Mouse (Mus musculus): ENCODE measurements around the gene Zfp119b. TPM values are rescaled to one million over a fixed set of nuclear protein-coding genes. Genes with fewer than 3 reads are reported as not detected.

Zfp119b gene
- polyA plus RNA-seq, 1 experiment from 2014 or later: 7.5 TPM

GRCm38 (mm10) chr17:55964996-55965395 is 15.7 kb upstream of the Zfp119b start:
- Histone ChIP-seq H3K36me3 (peaks cover 24% of the 10 kb centered on the region), H3K27ac (replicated peaks) (no peak overlapping the region), H3K4me1 (replicated peaks) (peaks cover 24% of the 10 kb centered on the region), H3K27me3 (no peaks in the 10 kb centered on the region), H3K9me3 (no peaks in the 10 kb centered on the region), H3K4me3 (no peak overlapping the region), H3K4me2 (no peak overlapping the region), H3K9ac (no peak overlapping the region)
- WGBS: 90% methylated on average over 9 of the region's 9 CpGs
- ATAC-seq (ENCODE audit: low FRiP score, low read depth): no peak

GRCm38 (mm10) chr17:55964496-55964895 is 15.2 kb upstream of the Zfp119b start:
- peaks cover 24% of the 10 kb centered on the region for H3K36me3 ChIP-seq
- no peak for ATAC-seq (ENCODE audit: low FRiP score, low read depth)
- H3K9ac ChIP-seq: no peak overlapping the region
- H3K4me1 ChIP-seq (replicated peaks): peaks cover 24% of the 10 kb centered on the region
- H3K4me2 ChIP-seq: no peak overlapping the region
- H3K9me3 ChIP-seq: no peaks in the 10 kb centered on the region
- H3K27ac ChIP-seq (replicated peaks): no peak overlapping the region
- H3K27me3 ChIP-seq: no peaks in the 10 kb centered on the region
- no peak overlapping the region for H3K4me3 ChIP-seq
- 94% methylated on average over 10 of the region's 10 CpGs for WGBS

- Histone ChIP-seq H3K36me3 (peaks cover 24% of the 10 kb centered on the region), H3K4me3 (no peak overlapping the region), H3K27ac (replicated peaks) (no peak overlapping the region), H3K4me1 (replicated peaks) (peaks cover 16% of the 10 kb centered on the region), H3K27me3 (no peaks in the 10 kb centered on the region), H3K4me2 (no peak overlapping the region), H3K9ac (no peak overlapping the region), H3K9me3 (no peaks in the 10 kb centered on the region)
- WGBS: 85% methylated on average over 14 of the region's 14 CpGs
- ATAC-seq (ENCODE audit: low FRiP score, low read depth): no peak
Observed at GRCm38 (mm10) chr17:55963171-55963570, 13.9 kb upstream of the Zfp119b start.

GRCm38 (mm10) chr17:55961631-55962030 is 12.3 kb upstream of the Zfp119b start:
- no peak for ATAC-seq (ENCODE audit: low FRiP score, low read depth)
- 99% methylated on average over 7 of the region's 7 CpGs for WGBS
- Histone ChIP-seq H3K4me2 (no peak overlapping the region), H3K27ac (replicated peaks) (no peak overlapping the region), H3K4me3 (no peak overlapping the region), H3K4me1 (replicated peaks) (peaks cover 27% of the 10 kb centered on the region), H3K9me3 (no peaks in the 10 kb centered on the region), H3K27me3 (no peaks in the 10 kb centered on the region), H3K36me3 (peaks cover 15% of the 10 kb centered on the region), H3K9ac (no peak overlapping the region)

- H3K4me2 ChIP-seq: no peak overlapping the region
- no peak overlapping the region for H3K9ac ChIP-seq
- H3K27me3 ChIP-seq: no peaks in the 10 kb centered on the region
- no peaks in the 10 kb centered on the region for H3K9me3 ChIP-seq
- peaks cover 15% of the 10 kb centered on the region for H3K36me3 ChIP-seq
- peaks cover 32% of the 10 kb centered on the region for H3K4me1 ChIP-seq (replicated peaks)
- H3K4me3 ChIP-seq: no peak overlapping the region
- H3K27ac ChIP-seq (replicated peaks): no peak overlapping the region
- ATAC-seq (ENCODE audit: low FRiP score, low read depth): no peak
Observed at GRCm38 (mm10) chr17:55960791-55961190, 11.5 kb upstream of the Zfp119b start.

- ATAC-seq (ENCODE audit: low FRiP score, low read depth): no peak
- Histone ChIP-seq H3K9ac (peak overlapping the region; percentile 28), H3K4me2 (peak overlapping the region; percentile 77), H3K27ac (replicated peaks) (peak overlapping the region; percentile 97), H3K4me3 (peak overlapping the region; percentile 65), H3K9me3 (no peaks in the 10 kb centered on the region), H3K4me1 (replicated peaks) (peaks cover 32% of the 10 kb centered on the region), H3K36me3 (peaks cover 15% of the 10 kb centered on the region), H3K27me3 (no peaks in the 10 kb centered on the region)
- WGBS: 81% methylated on average over 10 of the region's 10 CpGs
Observed at GRCm38 (mm10) chr17:55959946-55960740, 10.8 kb upstream of the Zfp119b start.

- H3K9ac ChIP-seq: peak within 1 kb of the TSS; percentile 58
- ATAC-seq (ENCODE audit: low FRiP score, low read depth): peak; percentile 90
- H3K27me3 ChIP-seq: no peaks in the 10 kb centered on the region
- H3K27ac ChIP-seq (replicated peaks): peak within 1 kb of the TSS; percentile 97
- H3K4me2 ChIP-seq: peak within 1 kb of the TSS; percentile 77
- H3K4me3 ChIP-seq: peak within 1 kb of the TSS; percentile 65
- H3K36me3 ChIP-seq: 0 out of 2 replicates have a peak, but pooled peaks cover 6% of the 10 kb centered on the region
- 0% methylated on average over 46 of the region's 46 CpGs for WGBS
- H3K4me1 ChIP-seq (replicated peaks): peaks cover 32% of the 10 kb centered on the region
- H3K9me3 ChIP-seq: no peaks in the 10 kb centered on the region
Observed at GRCm38 (mm10) chr17:55958918-55959728, 9.8 kb upstream of the Zfp119b start, which contains the start of gene Yju2. TSS of gene Yju2 (plus strand) at chr17:55959099.

- Histone ChIP-seq H3K4me2 (peak overlapping the region; percentile 77), H3K27me3 (no peaks in the 10 kb centered on the region), H3K4me3 (peak overlapping the region; percentile 65), H3K9ac (peak overlapping the region; percentile 58), H3K36me3 (0 out of 2 replicates have a peak, but pooled peaks cover 6% of the 10 kb centered on the region), H3K4me1 (replicated peaks) (peaks cover 32% of the 10 kb centered on the region), H3K27ac (replicated peaks) (peak overlapping the region; percentile 97), H3K9me3 (no peaks in the 10 kb centered on the region)
- ATAC-seq (ENCODE audit: low FRiP score, low read depth): no peak
- 33% methylated on average over 2 of the region's 2 CpGs for WGBS
Observed at GRCm38 (mm10) chr17:55958584-55958886, 9.2 kb upstream of the Zfp119b start.

- H3K4me3 ChIP-seq: peak overlapping the region; percentile 65
- peaks cover 32% of the 10 kb centered on the region for H3K4me1 ChIP-seq (replicated peaks)
- H3K27me3 ChIP-seq: no peaks in the 10 kb centered on the region
- 77% methylated on average over 13 of the region's 13 CpGs for WGBS
- no peak for ATAC-seq (ENCODE audit: low FRiP score, low read depth)
- peak overlapping the region; percentile 58 for H3K9ac ChIP-seq
- no peaks in the 10 kb centered on the region for H3K9me3 ChIP-seq
- H3K27ac ChIP-seq (replicated peaks): peak overlapping the region; percentile 97
- peak overlapping the region; percentile 77 for H3K4me2 ChIP-seq
- 0 out of 2 replicates have a peak, but pooled peaks cover 6% of the 10 kb centered on the region for H3K36me3 ChIP-seq
Observed at GRCm38 (mm10) chr17:55957726-55958583, 8.7 kb upstream of the Zfp119b start.

GRCm38 (mm10) chr17:55957168-55957567 is 7.9 kb upstream of the Zfp119b start:
- WGBS: 12% methylated on average over 9 of the region's 9 CpGs
- H3K4me3 ChIP-seq: peak overlapping the region; percentile 46; the same call in 1 of the 2 replicates
- no peaks in the 10 kb centered on the region for H3K27me3 ChIP-seq
- H3K4me2 ChIP-seq: peak overlapping the region; percentile 64
- 0 out of 2 replicates have a peak overlapping the region, but pooled peaks have one; percentile 12 for H3K9ac ChIP-seq
- H3K36me3 ChIP-seq: 0 out of 2 replicates have a peak, but pooled peaks cover 4% of the 10 kb centered on the region
- peak; percentile 27; the same call in 1 of the 2 replicates for ATAC-seq (ENCODE audit: low FRiP score, low read depth)
- peaks cover 32% of the 10 kb centered on the region for H3K4me1 ChIP-seq (replicated peaks)
- 0 out of 2 replicates have a peak overlapping the region, but pooled peaks have one; percentile 23 for H3K27ac ChIP-seq (replicated peaks)
- no peaks in the 10 kb centered on the region for H3K9me3 ChIP-seq

- Histone ChIP-seq H3K9ac (peak overlapping the region; percentile 31), H3K4me2 (peak overlapping the region; percentile 64), H3K9me3 (no peaks in the 10 kb centered on the region), H3K4me3 (peak overlapping the region; percentile 46), H3K4me1 (replicated peaks) (peaks cover 32% of the 10 kb centered on the region), H3K36me3 (no peaks in the 10 kb centered on the region), H3K27ac (replicated peaks) (peak overlapping the region; percentile 70), H3K27me3 (no peaks in the 10 kb centered on the region)
- ATAC-seq (ENCODE audit: low FRiP score, low read depth): no peak; the same call in 1 of the 2 replicates
- WGBS: 35% methylated on average over 6 of the region's 6 CpGs
Observed at GRCm38 (mm10) chr17:55956591-55956990, 7.3 kb upstream of the Zfp119b start.

Data from hindbrain, embryonic 15.5 days (tissue).